Comparison of ENCODE assay signal across 12 mouse cellular contexts in genomic region chr6:6909586-6909985, GRCm38 (mm10). TPM values are rescaled to one million over a fixed set of nuclear protein-coding genes. Genes with fewer than 3 reads are reported as not detected.
DNase-seq lines count a peak whose midpoint lies in the region; ATAC-seq and TF ChIP-seq lines count a peak whose summit lies in the region.
"Had no signal": no experiment of that assay in that cellular context is flagged by ENCODE, and none has a peak within 500 bp of the region (broad histone marks: within the 10 kb centered on the region; RNA-seq: fewer than 3 reads in every experiment).

No protein-coding gene starts in this region.

- H3K9ac ChIP-seq in heart, postnatal 0 days (replicated peaks; ENCODE audit: low read depth, low read length), result no peak overlapping the region
- H3K9ac ChIP-seq: embryonic facial prominence, embryonic 15.5 days; hindbrain, embryonic 15.5 days; limb, embryonic 12.5 days; neural tube, embryonic 12.5 days had no signal

- H3K27me3 ChIP-seq in heart, postnatal 0 days (ENCODE audit: control insufficient read depth, insufficient read depth, low read length), result no peaks in the 10 kb centered on the region
- H3K27me3 ChIP-seq: embryonic facial prominence, embryonic 15.5 days; hindbrain, embryonic 15.5 days; limb, embryonic 12.5 days; neural tube, embryonic 12.5 days had no signal

- no peak for TF ChIP-seq CTCF in heart, postnatal 0 days (IDR thresholded peaks at IDR 0.05; ENCODE audit: low read depth)

- 0 out of 2 replicates have a peak, but pooled peaks cover 5% of the 10 kb centered on the region for H3K4me1 ChIP-seq in heart, postnatal 0 days (ENCODE audit: control insufficient read depth, insufficient read depth)
- H3K4me1 ChIP-seq: embryonic facial prominence, embryonic 15.5 days; hindbrain, embryonic 15.5 days; limb, embryonic 12.5 days; neural tube, embryonic 12.5 days had no signal

- no peak overlapping the region for H3K4me2 ChIP-seq in heart, postnatal 0 days (ENCODE audit: low read depth, low read length)
- H3K4me2 ChIP-seq: embryonic facial prominence, embryonic 15.5 days; hindbrain, embryonic 15.5 days; limb, embryonic 12.5 days; neural tube, embryonic 12.5 days had no signal

- no peaks in the 10 kb centered on the region for H3K9me3 ChIP-seq in heart, postnatal 0 days (replicated peaks; ENCODE audit: control insufficient read depth, low read length)
- H3K9me3 ChIP-seq: embryonic facial prominence, embryonic 15.5 days; hindbrain, embryonic 15.5 days; limb, embryonic 12.5 days; neural tube, embryonic 12.5 days had no signal

- H3K4me3 ChIP-seq in heart, postnatal 0 days (ENCODE audit: low read depth, low read length), result no peak overlapping the region
- H3K4me3 ChIP-seq: embryonic facial prominence, embryonic 15.5 days; hindbrain, embryonic 15.5 days; limb, embryonic 12.5 days; neural tube, embryonic 12.5 days had no signal

- no peak for TF ChIP-seq EP300 in heart, postnatal 0 days (IDR thresholded peaks at IDR 0.05; ENCODE audit: low read depth)

- 15% methylated on average over 8 of the region's 8 CpGs for WGBS in heart, postnatal 0 days

- no peak overlapping the region for H3K27ac ChIP-seq in heart, postnatal 0 days (ENCODE audit: low read depth)
- H3K27ac ChIP-seq: embryonic facial prominence, embryonic 15.5 days; hindbrain, embryonic 15.5 days; limb, embryonic 12.5 days; neural tube, embryonic 12.5 days had no signal

- DNase-seq in adrenal gland, adult (ENCODE audit: inconsistent age in 2 of 2, low spot score in 1 of 2), result peak; percentile 29 to 67
- no peak for DNase-seq in adrenal gland, postnatal 4 days (ENCODE audit: low spot score in 2 of 2)
- peak; percentile 12 for DNase-seq in adrenal gland, adult 8-10 months
- peak; percentile 72 for DNase-seq in heart, postnatal 0 days (ENCODE audit: low spot score)
- DNase-seq in lung, postnatal 14 days, result peak; percentile 47
- DNase-seq in embryo, embryonic 11 days, result no peak

- H3K36me3 ChIP-seq in heart, postnatal 0 days (replicated peaks; ENCODE audit: control insufficient read depth, insufficient read depth, low read length), result no peaks in the 10 kb centered on the region
- H3K36me3 ChIP-seq: embryonic facial prominence, embryonic 15.5 days; hindbrain, embryonic 15.5 days; limb, embryonic 12.5 days; neural tube, embryonic 12.5 days had no signal

- ATAC-seq in heart, postnatal 0 days (ENCODE audit: insufficient read depth, low read depth), result peak; percentile 49; the same call in 1 of the 2 replicates
- no peak for ATAC-seq in cerebellum, adult (ENCODE audit: insufficient number of reproducible peaks, low FRiP score, low TSS enrichment)
- no peak for ATAC-seq in megakaryocyte, adult 5-6 weeks (ENCODE audit: poor library complexity, severe bottlenecking)

RNA-seq across cellular contexts. Expression of gene Dlx5, which starts 27.7 kb away (rescaled TPM):
- 1 to 10 TPM in 1 of 2 experiments, under 1 TPM in 1; 0.31 to 1.2 TPM for total RNA-seq in adrenal gland, postnatal 4 days (2021)
- under 1 TPM in 3 of 4 experiments, not detected in 1; 0.21 to 0.48 (median 0.34) TPM for total RNA-seq in adrenal gland, adult 8-10 months (2022)
- total RNA-seq in heart, postnatal 0 days (2014; rRNA removed; ENCODE audit: low replicate concordance), result 0.58 TPM in 1 of 2 replicates, not detected in the other
- 0.68 and 0.97 TPM in 2 replicates for polyA plus RNA-seq in heart, postnatal 0 days (2015; fragmentation: Nextera tagmentation; extraction: Ambion mirVana)
- not detected in 2 replicates for total RNA-seq in megakaryocyte, adult 5-6 weeks (2015)
- not detected in 2 replicates for total RNA-seq in megakaryocyte, adult 5-6 weeks (2017)

RNA-seq across cellular contexts. Expression of gene Sdhaf3, which starts 46.2 kb away (rescaled TPM):
- total RNA-seq in adrenal gland, postnatal 4 days (2021), result 1 to 10 TPM; 5.1 to 5.9 TPM
- total RNA-seq in adrenal gland, adult 8-10 months (2022), result 1 to 10 TPM; 4.4 to 6.2 (median 5.3) TPM
- total RNA-seq in heart, postnatal 0 days (2014; rRNA removed; ENCODE audit: low replicate concordance), result 1.7 and 3.9 TPM in 2 replicates
- 4.9 and 5.6 TPM in 2 replicates for polyA plus RNA-seq in heart, postnatal 0 days (2015; fragmentation: Nextera tagmentation; extraction: Ambion mirVana)
- 3.1 and 3.4 TPM in 2 replicates for total RNA-seq in megakaryocyte, adult 5-6 weeks (2015)
- total RNA-seq in megakaryocyte, adult 5-6 weeks (2017), result 1.1 and 1.7 TPM in 2 replicates

RNA-seq across cellular contexts. Expression of gene Dlx6, which starts 46.5 kb away (rescaled TPM):
- total RNA-seq in adrenal gland, postnatal 4 days (2021), result under 1 TPM in 1 of 2 experiments, not detected in 1; 0.42 TPM
- total RNA-seq in adrenal gland, adult 8-10 months (2022), result under 1 TPM in 1 of 4 experiments, not detected in 3; 0.67 TPM
- total RNA-seq in heart, postnatal 0 days (2014; rRNA removed; ENCODE audit: low replicate concordance), result not detected in 2 replicates
- polyA plus RNA-seq in heart, postnatal 0 days (2015; fragmentation: Nextera tagmentation; extraction: Ambion mirVana), result not detected in 2 replicates
- total RNA-seq in megakaryocyte, adult 5-6 weeks (2015), result not detected in 2 replicates
- total RNA-seq in megakaryocyte, adult 5-6 weeks (2017), result not detected in 2 replicates
- polyA plus RNA-seq: neural tube, embryonic 12.5 days had no signal

Comparison
In these comparisons a context has a peak if more than half of its experiments do, and no peak if none do; other contexts are left out.
1. DNase-seq: peak in adrenal gland, adult (2 of 2), adrenal gland, adult 8-10 months (single experiment), heart, postnatal 0 days (single experiment) and lung, postnatal 14 days (single experiment); none in adrenal gland, postnatal 4 days (0 of 2) and embryo, embryonic 11 days (single experiment).